Mouse (Mus musculus): ENCODE results near the gene Prl8a2. TPM values are rescaled to one million over a fixed set of nuclear protein-coding genes. Genes with fewer than 3 reads are reported as not detected.

The Prl8a2 gene
- polyA plus RNA-seq (2017; shearing (Covaris generic)): not detected

DNA sequence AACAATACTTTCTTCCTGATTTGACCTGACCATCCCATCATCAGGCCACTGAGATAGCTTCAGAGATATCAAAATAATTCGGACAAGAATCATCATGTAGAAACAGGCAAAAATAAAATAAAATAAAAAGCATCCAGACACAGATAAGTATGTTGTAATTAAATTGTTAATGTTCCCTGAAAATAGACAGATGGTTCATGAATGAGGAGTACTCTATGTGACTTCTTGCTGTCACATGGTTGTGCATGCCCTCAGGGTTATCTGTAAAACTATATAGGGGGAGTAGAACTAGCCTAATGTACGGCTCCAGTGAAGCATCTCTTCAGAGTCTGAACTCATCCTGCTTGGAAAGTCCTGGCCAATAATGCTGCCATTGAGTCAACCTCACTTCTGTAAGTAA lies at the start of gene Prl8a2:
TSS of gene Prl8a2 (plus strand) at position 301 of the 400 bp plus-strand sequence.
- ATAC-seq: no peak

DNA sequence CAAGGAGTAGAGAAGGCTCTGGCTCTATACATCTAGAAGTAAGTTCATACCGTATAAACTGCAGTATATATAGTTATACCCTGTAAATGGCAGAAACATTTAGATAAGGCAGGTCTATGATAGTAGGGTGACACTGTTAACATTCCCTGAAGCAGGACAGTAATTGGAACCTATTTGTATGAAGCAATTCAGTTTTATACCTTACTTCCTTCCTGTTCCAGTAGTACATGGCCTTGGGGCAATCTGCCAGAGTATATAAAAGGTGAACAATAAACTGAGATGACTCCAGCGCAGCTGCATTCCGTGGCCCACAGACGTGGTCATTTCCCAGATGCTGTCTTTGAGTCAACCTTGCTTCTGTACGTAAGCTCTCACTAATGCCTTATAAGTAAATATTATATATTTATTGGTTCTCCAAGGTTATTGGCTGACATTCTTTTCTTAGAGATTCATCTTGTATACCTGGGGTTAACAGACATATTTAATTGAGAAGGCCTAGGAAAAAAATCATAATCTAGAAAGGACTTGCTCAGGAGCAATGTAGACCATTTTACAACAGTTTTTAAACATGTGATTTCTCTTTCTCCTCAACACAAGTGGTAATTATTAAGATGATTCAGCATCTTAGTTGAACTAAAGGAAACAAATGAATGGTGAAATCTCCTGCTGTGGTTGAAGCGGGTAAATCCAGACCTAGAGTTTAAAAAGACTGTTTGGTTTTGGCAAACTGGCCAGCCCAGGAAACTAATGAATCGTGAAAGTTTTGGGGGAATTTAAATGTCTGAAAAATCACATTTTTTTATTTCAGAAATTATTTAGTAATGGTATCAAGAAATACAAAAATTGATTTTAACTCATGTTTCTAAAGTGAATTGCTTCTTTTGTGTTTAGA lies 32.9 kb upstream of the Prl8a2 start, which contains the start of gene Prl6a1:
TSS of gene Prl6a1 (plus strand) at position 294 of the 892 bp plus-strand sequence.
- no peak for ATAC-seq

DNA sequence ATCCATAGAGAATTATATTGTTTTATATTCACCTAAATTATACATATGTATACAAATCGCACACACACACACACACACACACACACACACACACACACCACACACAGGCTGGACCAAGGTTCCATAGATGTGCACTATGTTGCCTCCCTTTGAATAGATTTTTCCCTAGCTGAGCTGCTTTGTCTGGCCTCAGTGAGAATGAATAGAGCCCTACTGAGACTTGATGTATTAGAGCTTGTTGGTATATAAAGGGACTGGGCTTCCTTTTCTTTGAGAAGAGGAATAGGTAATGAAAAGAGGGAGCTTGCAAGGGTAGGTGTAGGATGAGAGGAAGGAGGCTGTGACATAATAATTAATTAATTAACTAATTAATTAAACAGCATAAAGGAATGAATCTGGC lies 10.5 kb upstream of the Prl8a2 start:
- no peak for ATAC-seq

DNA sequence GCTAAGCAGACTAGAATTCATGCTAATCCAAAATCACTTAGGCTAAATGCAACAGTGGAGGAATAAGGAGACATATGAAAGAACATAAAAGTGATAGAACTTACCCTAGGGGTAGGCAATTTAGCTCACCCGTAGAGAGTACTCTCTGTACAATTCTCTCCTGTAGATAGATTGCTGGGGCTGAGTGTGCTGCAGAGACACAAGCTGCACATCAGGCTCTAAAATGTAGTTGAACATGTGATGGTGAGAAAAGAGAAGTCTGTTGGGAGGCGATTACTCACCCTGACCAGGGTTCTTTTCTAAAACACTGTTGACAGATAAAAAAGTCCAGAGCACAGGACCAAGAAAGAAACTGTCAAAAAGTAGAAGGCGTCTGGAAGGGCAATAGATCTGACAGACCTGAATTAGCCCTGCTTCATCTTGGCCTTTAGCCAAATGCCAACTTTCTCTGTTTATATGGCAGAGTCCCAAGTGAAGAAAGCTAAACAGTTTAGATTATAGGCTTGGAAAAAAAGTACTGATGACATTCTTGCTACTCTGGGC lies 2.7 kb upstream of the Prl8a2 start:
- ATAC-seq: no peak

DNA sequence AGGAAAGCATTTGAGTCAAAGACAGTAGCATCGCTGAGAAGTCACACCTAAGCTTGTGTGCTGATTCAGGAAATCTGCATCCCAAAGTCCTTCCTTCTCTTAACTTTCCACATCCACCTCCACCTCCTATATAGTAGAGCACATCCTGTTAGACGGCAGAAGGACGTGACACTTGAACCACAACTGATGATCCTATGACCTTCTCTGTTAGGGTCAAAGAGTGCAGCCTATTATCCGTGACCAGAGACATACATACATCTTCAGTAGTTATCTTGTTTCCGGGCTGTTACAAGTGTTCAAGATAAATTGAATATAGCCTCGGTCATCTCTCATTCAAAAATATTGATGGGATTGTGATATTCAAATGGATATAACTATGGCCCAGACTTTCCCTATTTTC lies 45.3 kb downstream of the Prl8a2 start, which contains the start of gene Prl2b1:
TSS of gene Prl2b1 (minus strand) at position 101 of the 400 bp plus-strand sequence.
- no peak for ATAC-seq

DNA sequence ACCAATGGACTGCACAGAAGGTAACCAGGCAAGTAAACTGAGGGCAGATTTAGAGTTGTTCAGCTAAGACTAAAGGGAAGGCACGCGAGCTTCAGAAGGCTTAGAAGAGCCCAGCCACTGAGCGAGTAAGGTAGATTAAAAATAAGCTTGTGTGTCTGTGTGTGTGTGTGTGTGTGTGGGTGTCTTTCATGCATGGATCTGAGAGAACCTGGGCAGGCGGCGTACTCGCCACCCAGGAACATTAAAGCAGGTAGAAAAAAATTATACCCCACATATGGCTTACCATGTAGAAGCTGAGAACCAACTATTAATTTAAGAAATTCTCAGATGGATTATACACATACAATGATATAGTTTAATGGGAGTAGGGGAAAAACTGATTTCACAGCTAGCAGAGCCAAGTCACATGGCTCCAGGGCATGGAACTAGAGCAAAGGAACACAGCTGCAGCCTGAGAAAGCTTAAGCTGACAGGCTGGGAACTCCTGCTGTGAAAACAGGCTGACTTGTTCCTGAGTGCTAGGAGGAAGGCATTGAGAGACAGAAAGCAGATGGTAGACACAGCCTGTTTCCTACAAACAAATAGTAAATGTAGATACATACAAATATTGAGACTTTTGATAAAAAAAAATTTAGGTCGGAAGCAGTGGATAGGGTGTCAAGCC lies 53.7 kb downstream of the Prl8a2 start:
- ATAC-seq: no peak

Other genes starting within 250 kb of the Prl8a2 start
- not detected for gene Prl3d2, start 224.0 kb upstream of the Prl8a2 start, polyA plus RNA-seq (2017; shearing (Covaris generic))
- not detected for gene Prl3d3, start 188.9 kb upstream of the Prl8a2 start, polyA plus RNA-seq (2017; shearing (Covaris generic))
- gene Prl3c1, start 149.0 kb upstream of the Prl8a2 start, polyA plus RNA-seq (2017; shearing (Covaris generic)): not detected
- gene Prl3b1, start 103.8 kb upstream of the Prl8a2 start, polyA plus RNA-seq (2017; shearing (Covaris generic)): not detected
- not detected for gene Prl3a1, start 86.2 kb upstream of the Prl8a2 start, polyA plus RNA-seq (2017; shearing (Covaris generic))
- under 1 TPM in 1 of 2 experiments, not detected in 1; 0.41 TPM for gene Prl6a1, start 33.0 kb upstream of the Prl8a2 start, polyA plus RNA-seq (2017; shearing (Covaris generic))
- not detected for gene Prl2b1, start 45.2 kb downstream of the Prl8a2 start, polyA plus RNA-seq (2017; shearing (Covaris generic))
- gene Prl8a6, start 93.0 kb downstream of the Prl8a2 start, polyA plus RNA-seq (2017; shearing (Covaris generic)): not detected
- gene Prl8a8, start 167.5 kb downstream of the Prl8a2 start, polyA plus RNA-seq (2017; shearing (Covaris generic)): not detected
- gene Prl8a9, start 218.9 kb downstream of the Prl8a2 start, polyA plus RNA-seq (2017; shearing (Covaris generic)): not detected
- gene Prl8a1, start 236.5 kb downstream of the Prl8a2 start, polyA plus RNA-seq (2017; shearing (Covaris generic)): not detected

Measured in activated CD4-positive, CD25-positive, alpha-beta regulatory T cell, adult 4 months (primary cell).